13 mouse cellular contexts compared by ENCODE assay signal in genomic region chr14:61258352-61258751, GRCm38 (mm10). TPM values are rescaled to one million over a fixed set of nuclear protein-coding genes. Genes with fewer than 3 reads are reported as not detected.
DNase-seq lines count a peak whose midpoint lies in the region; ATAC-seq and TF ChIP-seq lines count a peak whose summit lies in the region.
"Had no signal": no experiment of that assay in that cellular context is flagged by ENCODE, and none has a peak within 500 bp of the region (broad histone marks: within the 10 kb centered on the region; RNA-seq: fewer than 3 reads in every experiment).

Sgcg (minus strand) TSS chr14:61258490.

- H3K4me3 ChIP-seq in stomach, postnatal 0 days (ENCODE audit: low read depth, low read length) = no peak within 1 kb of the TSS
- H3K4me3 ChIP-seq: liver, embryonic 15.5 days; midbrain, embryonic 15.5 days; neural tube, embryonic 15.5 days had no signal

- WGBS in stomach, postnatal 0 days = 40% methylated on average over 11 of the region's 11 CpGs

- H3K9ac ChIP-seq in stomach, postnatal 0 days (ENCODE audit: low read length) = no peak within 1 kb of the TSS
- H3K9ac ChIP-seq: liver, embryonic 15.5 days; midbrain, embryonic 15.5 days; neural tube, embryonic 15.5 days had no signal

- TF ChIP-seq CTCF in stomach, postnatal 0 days (IDR thresholded peaks at IDR 0.05; ENCODE audit: low read depth) = no peak

- no peaks in the 10 kb centered on the region for H3K27me3 ChIP-seq in stomach, postnatal 0 days (ENCODE audit: control insufficient read depth, insufficient read depth, low read length)
- H3K27me3 ChIP-seq: liver, embryonic 15.5 days; midbrain, embryonic 15.5 days; neural tube, embryonic 15.5 days had no signal

- no peaks in the 10 kb centered on the region for H3K9me3 ChIP-seq in stomach, postnatal 0 days (ENCODE audit: control insufficient read depth, low read length)
- H3K9me3 ChIP-seq: liver, embryonic 15.5 days; midbrain, embryonic 15.5 days; neural tube, embryonic 15.5 days had no signal

- TF ChIP-seq EP300 in stomach, postnatal 0 days (optimal IDR thresholded peaks at IDR 0.05) = no peak

- H3K27ac ChIP-seq in stomach, postnatal 0 days (replicated peaks) = peak within 1 kb of the TSS; percentile 58
- H3K27ac ChIP-seq: liver, embryonic 15.5 days; midbrain, embryonic 15.5 days; neural tube, embryonic 15.5 days had no signal

- intact Hi-C loops in heart, postnatal 25 days (cut with DNase I) = no loop called here

- no peak within 1 kb of the TSS for H3K4me2 ChIP-seq in stomach, postnatal 0 days (replicated peaks; ENCODE audit: low read depth)
- H3K4me2 ChIP-seq: liver, embryonic 15.5 days; midbrain, embryonic 15.5 days; neural tube, embryonic 15.5 days had no signal

- DNase-seq in adrenal gland, postnatal 14 days = peak; percentile 31
- no peak for DNase-seq in adrenal gland, adult 8-10 months
- DNase-seq in urinary bladder, adult 2 months (ENCODE audit: low spot score) = peak; percentile 24
- no peak for DNase-seq in urinary bladder, postnatal 14 days (ENCODE audit: low spot score)
- peak; percentile 24 for DNase-seq in heart, postnatal 25 days (ENCODE audit: low spot score)
- DNase-seq in stomach, postnatal 0 days (ENCODE audit: low spot score) = no peak
- DNase-seq in c-Kit-positive CD71-positive TER-119-positive erythroid progenitor cells, embryonic 14.5 days (ENCODE audit: low spot score) = no peak
- DNase-seq: kidney, adult 2 months had no signal

- H3K4me1 ChIP-seq in stomach, postnatal 0 days (replicated peaks; ENCODE audit: control insufficient read depth, insufficient read depth) = no peaks in the 10 kb centered on the region
- H3K4me1 ChIP-seq: liver, embryonic 15.5 days; midbrain, embryonic 15.5 days; neural tube, embryonic 15.5 days had no signal

- no peak for ATAC-seq in stomach, postnatal 0 days (ENCODE audit: low FRiP score, low TSS enrichment)
- no peak for ATAC-seq in inflammation-experienced regulatory T-cells, adult 6 months
- ATAC-seq: midbrain, embryonic 15.5 days had no signal

- H3K36me3 ChIP-seq in stomach, postnatal 0 days (ENCODE audit: control insufficient read depth, insufficient read depth, low read length) = no peaks in the 10 kb centered on the region
- H3K36me3 ChIP-seq: liver, embryonic 15.5 days; midbrain, embryonic 15.5 days; neural tube, embryonic 15.5 days had no signal

RNA-seq across cellular contexts. Expression of gene Sgcg, which starts in this region (rescaled TPM):
- total RNA-seq in adrenal gland, postnatal 14 days (2021) = 4.5 and 5.1 TPM in 2 replicates
- total RNA-seq in adrenal gland, adult 8-10 months (2022) = under 1 TPM in 3 of 4 experiments, not detected in 1; 0.61 to 0.87 (median 0.65) TPM
- 3.7 and 5.2 TPM in 2 replicates for polyA plus RNA-seq in urinary bladder, adult 2 months (2012; rRNA removed)
- 100 to 1,000 TPM; 211 to 227 TPM for total RNA-seq in heart, postnatal 25 days (2021)
- 2.4 and 2.9 TPM in 2 replicates for polyA plus RNA-seq in stomach, postnatal 0 days (2015; fragmentation: Nextera tagmentation; extraction: Ambion mirVana)
- polyA plus RNA-seq in inflammation-experienced regulatory T-cells, adult 6 months (2017; shearing (Covaris generic)) = not detected
- total RNA-seq: hematopoietic stem cell, adult 5-6 weeks had no signal

Comparison
In these comparisons a context has a peak if more than half of its experiments do, and no peak if none do; other contexts are left out.
1. RNA of gene Sgcg (total RNA-seq): 211 to 227 TPM in heart, postnatal 25 days; 4.5 to 5.1 TPM in adrenal gland, postnatal 14 days and 0.61 to 0.87 TPM in adrenal gland, adult 8-10 months; every median in the first group is over 10 times any median in the second.
2. DNase-seq: peak in adrenal gland, postnatal 14 days (single experiment), urinary bladder, adult 2 months (single experiment) and heart, postnatal 25 days (single experiment); none in adrenal gland, adult 8-10 months (single experiment), urinary bladder, postnatal 14 days (single experiment), stomach, postnatal 0 days (single experiment) and c-Kit-positive CD71-positive TER-119-positive erythroid progenitor cells, embryonic 14.5 days (single experiment).